Mouse (Mus musculus) cerebral cortex, adult 2 months (tissue): ENCODE measurements around the gene Afap1l2.

Experiments
- WGBS: fragments of 180-500 bp; shearing (Covaris S2); methylation state at CpG from one replicate; pipeline ENCODE4 v1.1.7; 2018; 5-methylcytosine and 5-hydroxymethylcytosine counted together

The Afap1l2 gene

DNA sequence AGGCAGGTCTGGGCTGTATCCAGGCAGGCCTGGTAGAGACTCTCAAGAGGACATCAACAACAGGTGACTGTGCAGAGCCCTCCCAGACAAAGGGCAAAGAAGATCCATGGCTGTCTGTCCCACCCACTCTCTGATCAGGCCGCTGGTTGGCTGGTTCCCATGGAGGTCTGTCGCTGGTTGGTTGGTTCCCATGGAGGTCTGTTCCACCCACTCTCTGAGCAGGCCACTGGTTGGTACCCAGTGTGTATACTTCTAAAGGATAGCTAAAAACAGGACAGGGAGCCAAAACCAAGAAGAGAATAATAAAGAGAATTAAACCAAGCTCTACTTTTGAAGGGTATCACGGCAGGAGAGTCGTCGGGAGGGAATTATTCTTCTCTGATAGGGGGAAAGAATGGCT lies 31.5 kb downstream of the Afap1l2 start:
- 71% methylated on average over 5 of the region's 5 CpGs for WGBS

GRCm38 (mm10) chr19:56975502-56975901 lies 32.5 kb downstream of the Afap1l2 start:
- 85% methylated on average over 3 of the region's 3 CpGs for WGBS

DNA sequence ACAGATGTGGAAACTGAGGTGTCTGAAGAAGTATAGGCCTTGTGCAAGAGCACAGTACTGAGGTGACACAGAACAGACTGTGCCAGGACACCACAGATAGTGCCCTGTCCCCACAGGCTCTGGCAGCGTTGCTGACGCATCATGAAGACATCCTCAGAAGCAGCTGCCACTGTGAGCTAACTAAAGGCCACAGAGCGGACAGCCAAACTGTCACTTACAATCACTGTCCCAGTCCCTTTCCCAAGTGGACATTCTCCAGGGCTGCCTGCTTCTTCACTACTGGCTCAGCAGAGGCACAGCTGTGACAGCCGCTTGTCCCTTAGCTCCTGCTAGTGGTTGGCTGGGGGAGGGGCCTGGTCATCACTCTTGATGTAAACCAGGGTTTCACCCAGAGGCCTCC lies 33.9 kb downstream of the Afap1l2 start:
- WGBS: 84% methylated on average over 4 of the region's 4 CpGs

DNA sequence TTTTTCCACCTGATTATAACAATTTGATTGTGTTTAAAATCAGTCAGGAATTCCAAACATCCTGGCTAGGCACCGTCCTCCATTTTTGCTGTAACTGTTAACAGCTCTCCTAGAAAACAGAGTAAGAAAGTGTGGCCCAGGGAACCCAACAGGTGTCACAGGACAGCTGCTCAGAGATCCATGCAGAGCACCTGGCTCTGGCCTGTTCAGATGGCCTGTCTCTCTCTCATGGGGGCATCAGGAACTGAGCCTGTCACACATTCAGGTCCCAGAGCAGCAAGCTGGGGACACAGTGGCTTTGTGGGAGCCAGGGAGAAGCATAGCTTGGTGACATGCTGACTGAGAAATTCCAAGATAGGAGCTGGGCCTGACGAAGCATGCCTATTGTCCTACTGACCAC lies 35.3 kb downstream of the Afap1l2 start:
- WGBS: 88% methylated on average over 2 of the region's 2 CpGs

GRCm38 (mm10) chr19:56971347-56971746 lies 36.7 kb downstream of the Afap1l2 start:
- WGBS: 63% methylated on average over 7 of the region's 7 CpGs

- WGBS: 77% methylated on average over 5 of the region's 5 CpGs
Observed at GRCm38 (mm10) chr19:56963876-56964275, 44.2 kb downstream of the Afap1l2 start.

GRCm38 (mm10) chr19:56959601-56960000 lies 48.4 kb downstream of the Afap1l2 start:
- WGBS: 77% methylated on average over 3 of the region's 3 CpGs

GRCm38 (mm10) chr19:56959057-56959456 lies 49.0 kb downstream of the Afap1l2 start:
- 82% methylated on average over 2 of the region's 2 CpGs for WGBS

DNA sequence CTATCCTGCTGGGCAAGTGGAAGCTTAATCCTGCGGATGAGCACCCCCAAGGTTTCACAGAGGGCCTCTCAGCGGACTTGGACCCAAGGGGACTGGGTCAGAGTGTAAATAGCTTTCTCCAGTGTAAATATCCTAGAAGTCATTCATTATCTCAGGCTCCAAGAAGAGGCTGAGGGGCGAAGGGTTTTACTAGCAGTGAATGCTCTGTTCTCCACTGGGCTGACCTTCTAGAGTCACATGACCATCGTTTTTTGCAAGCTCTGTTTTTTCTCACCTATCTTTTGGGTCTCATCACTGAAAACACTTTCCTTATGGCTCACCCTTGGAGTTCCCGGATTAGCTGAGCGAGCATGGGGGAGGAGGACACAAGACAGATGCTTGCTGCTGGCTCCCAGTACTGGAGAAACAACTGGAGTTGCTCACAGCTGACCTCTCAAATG lies 49.4 kb downstream of the Afap1l2 start:
- 70% methylated on average over 6 of the region's 6 CpGs for WGBS

DNA sequence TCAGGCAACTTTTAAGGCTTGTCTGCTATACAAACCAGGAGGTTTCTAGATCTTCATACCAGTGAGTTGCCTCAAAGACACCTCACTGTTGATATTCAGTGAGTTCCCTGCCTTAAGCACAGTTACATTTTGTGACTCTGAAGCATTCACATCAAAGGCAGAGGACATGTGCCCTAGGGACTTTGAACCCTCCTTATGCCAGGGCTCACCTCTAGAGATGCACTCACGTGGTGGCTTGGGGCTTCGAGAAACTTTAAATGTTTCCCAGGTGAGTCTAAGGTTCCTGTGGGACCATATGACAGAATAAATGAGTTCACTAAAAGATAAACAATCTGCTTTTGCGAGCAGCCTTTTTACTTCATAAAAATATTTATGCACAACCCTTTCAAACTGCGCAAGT lies 50.0 kb downstream of the Afap1l2 start:
- WGBS: 88% methylated on average over 4 of the region's 4 CpGs

DNA sequence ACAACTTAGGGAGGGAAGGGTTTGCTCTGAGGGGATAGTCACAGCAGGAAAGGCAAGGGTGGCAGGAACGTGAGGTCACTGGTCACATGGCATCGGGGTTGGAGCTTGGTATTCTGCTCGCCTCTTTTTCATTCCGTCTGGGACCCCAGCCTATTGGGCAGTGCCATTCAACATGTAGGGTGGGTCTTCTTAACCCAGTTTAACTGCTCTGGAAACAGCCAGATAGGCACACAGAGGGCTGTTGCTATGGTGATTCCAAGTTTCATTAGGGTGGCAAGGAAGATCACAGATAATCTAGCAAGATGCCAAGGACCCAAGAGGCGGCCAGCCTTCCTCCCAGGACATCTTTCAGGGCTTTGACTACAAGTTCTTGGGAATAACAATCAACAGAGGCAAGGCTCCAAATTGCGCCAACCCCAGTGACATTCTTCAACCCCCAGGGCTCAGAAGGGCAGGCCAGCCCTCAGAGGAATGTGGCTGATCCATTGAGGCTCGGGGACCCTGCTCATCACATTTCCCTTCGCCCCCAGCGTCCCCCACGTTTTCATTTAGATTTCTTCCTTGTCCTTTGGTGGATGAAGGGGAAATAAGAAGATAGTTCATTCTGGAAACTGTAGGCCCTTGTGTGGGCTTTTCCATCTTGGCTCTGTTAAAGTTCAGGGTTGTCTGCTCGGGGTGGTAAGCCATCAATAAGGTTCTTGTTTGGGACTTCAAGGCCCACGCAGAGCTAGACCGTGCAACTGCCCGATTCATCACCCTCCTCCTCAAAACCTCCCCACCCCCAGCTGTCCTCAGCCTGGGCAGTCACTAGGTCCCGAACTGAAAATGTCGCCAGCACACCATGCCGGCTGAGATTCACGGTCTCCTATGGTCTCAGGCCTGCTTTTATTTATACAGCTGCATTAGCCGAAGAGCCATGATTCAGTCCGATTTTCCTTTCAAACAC lies 52.2 kb downstream of the Afap1l2 start:
- WGBS: 72% methylated on average over 20 of the region's 20 CpGs

DNA sequence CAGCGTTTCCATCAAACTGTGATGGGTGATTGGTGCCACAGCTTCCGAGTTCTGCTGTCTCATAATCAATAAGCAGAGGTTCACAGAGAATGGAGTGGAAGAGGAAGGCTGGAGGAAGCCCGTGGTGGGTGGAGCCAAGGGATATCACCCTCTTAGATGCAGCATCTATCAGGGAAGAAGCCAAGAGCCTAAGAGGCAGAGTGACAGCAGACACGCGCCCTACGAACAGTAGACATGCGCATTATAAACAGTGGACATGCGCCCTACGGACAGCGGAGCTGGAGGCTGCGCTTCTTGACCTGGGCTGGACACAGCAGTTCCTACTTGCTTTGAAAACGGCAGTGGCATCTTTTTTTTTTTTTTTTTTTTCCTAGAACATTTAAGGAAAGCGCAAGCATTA lies 53.2 kb downstream of the Afap1l2 start:
- whole genome bisulfite sequencing: 86% methylated on average over 13 of the region's 13 CpGs

GRCm38 (mm10) chr19:56953856-56954255 lies 54.2 kb downstream of the Afap1l2 start:
- 60% methylated on average over 4 of the region's 4 CpGs for WGBS

GRCm38 (mm10) chr19:56950818-56951217 lies 57.2 kb downstream of the Afap1l2 start:
- WGBS: 62% methylated on average over 7 of the region's 7 CpGs

GRCm38 (mm10) chr19:56949868-56950267 lies 58.2 kb downstream of the Afap1l2 start:
- WGBS: 91% methylated on average over 8 of the region's 8 CpGs

- 67% methylated on average over 6 of the region's 6 CpGs for whole genome bisulfite sequencing
Observed at GRCm38 (mm10) chr19:56947971-56948610, 59.9 kb downstream of the Afap1l2 start.

DNA sequence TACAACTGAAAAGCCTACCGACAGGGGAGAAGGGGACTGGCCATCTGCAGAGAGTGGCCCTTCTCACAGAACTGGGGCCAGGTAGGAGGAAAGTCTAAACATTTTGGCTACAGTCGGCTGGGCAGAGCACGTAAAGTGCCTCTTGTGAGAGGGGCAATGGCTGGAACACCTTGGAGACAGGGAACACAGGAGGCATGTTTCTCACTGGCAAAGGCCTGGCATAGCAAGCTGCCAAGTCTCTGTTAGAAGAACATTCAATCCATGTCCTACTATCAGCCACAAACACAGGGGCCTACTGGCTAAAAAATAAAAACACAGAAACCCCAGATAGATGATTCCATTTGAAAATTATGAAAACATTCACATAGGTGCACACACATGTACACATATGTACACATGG lies 61.3 kb downstream of the Afap1l2 start:
- 79% methylated on average over 3 of the region's 3 CpGs for WGBS

- 95% methylated on average over 7 of the region's 7 CpGs for WGBS
Observed at GRCm38 (mm10) chr19:56946277-56946676, 61.8 kb downstream of the Afap1l2 start.

DNA sequence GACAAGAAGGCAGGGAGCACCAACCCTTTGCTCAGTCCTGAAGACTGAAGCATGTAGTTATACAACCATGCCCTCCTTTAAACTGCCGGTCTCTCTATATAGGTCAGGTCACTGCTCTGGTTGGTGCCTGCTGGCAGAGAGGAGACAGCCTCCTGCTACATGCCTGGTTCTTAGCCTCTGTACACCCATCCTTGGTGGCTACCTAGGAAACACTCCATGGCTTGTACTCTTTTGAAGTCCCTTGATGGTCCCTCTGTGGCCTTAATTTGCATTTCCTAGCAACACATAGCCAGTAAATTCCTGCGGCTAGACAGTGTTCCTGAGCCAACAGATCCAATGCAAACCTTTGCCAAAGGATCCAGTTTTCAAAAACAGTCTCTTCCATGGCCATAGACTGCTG lies 62.4 kb downstream of the Afap1l2 start:
- 81% methylated on average over 2 of the region's 2 CpGs for WGBS

DNA sequence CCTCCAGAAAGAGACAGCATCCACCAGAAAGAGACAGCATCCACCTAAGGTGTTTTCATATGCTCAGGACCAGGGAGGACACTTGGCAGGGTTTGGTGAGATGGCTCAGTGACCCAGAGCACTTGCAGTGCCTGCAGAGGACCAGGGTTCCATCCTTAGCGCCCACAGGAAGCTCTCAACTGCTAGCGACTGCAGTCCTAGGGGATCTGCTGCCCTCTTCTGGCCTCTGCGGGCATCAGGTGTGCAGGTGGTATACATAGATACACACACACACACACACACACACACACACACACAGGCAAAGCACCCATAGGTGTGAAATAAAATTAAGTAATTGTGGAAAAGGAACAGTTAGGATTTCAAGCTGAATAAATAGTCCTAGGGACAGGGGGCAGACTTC lies 63.2 kb downstream of the Afap1l2 start:
- 94% methylated on average over 3 of the region's 3 CpGs for WGBS

- 60% methylated on average over 9 of the region's 9 CpGs for WGBS
Observed at GRCm38 (mm10) chr19:56944211-56944610, 63.8 kb downstream of the Afap1l2 start.

DNA sequence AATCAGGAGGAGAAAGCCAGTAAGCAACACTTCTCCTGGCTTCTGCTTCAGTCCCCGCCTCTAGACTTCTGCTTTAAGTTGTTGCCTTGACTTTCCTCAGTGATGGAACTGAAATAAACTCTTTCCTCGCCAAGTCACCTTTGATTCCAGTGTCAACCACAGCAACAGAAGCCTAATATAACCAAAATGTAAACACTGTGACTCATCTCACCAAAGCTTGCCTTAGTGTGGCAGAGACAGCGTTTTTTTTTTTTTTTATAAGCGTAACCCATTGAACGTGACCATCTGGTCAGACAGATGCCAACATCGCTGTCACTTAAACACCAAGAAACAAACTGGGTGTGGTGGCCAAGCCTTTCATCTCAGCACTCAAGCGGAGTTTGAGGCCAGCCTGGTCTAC lies 65.8 kb downstream of the Afap1l2 start:
- 82% methylated on average over 7 of the region's 7 CpGs for WGBS

DNA sequence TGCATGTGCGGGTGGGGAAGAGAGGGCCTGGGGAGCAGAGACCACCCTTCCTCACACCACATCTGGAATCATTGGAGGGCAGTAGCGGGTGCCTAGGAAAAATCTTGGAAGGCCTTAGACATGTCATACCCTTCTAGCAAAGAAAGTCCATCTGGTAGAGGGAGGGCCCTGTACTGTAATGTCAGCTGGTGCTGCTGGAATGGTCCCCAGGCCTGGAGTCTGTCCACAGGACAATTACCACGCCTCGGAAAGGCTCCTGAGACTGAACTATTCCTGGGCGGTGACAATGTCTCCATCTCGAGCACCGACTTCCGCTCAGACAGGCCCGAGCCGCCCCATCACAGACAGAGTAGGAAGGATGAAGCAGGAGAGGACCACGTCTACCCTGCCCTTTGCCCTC lies 67.5 kb downstream of the Afap1l2 start:
- WGBS: 89% methylated on average over 11 of the region's 11 CpGs
